Mouse (Mus musculus) liver, embryonic 14.5 days (tissue): ENCODE data around the gene Prkag1. TPM values are rescaled to one million over a fixed set of nuclear protein-coding genes. Genes with fewer than 3 reads are reported as not detected.

Experiments used
- ATAC-seq: fragments of 200-750 bp; cut with Nextera tagmentation; 2 replicates; pipeline ENCODE4 v1.8.0; 2017; ENCODE audit warnings: moderate number of reproducible peaks, mild to moderate bottlenecking, moderate library complexity; ENCODE audit not compliant: insufficient read depth
- DNase-seq, 3 experiments: peaks; one replicate each; pipeline ENCODE4 v3.0.0-alpha.2; 2012 to 2013; ENCODE audit warnings: low read depth in 3 of 3, low spot score in 3 of 3
- H3K27ac ChIP-seq: fragments of 300-500 bp; sonication (generic); 2 replicates; pipeline ENCODE4 v1.5.1; 2014; ENCODE audit warnings: moderate library complexity, mild to moderate bottlenecking, control low read depth, inconsistent platforms
- H3K27me3 ChIP-seq: fragments of 300-500 bp; sonication (generic); 2 replicates; pipeline ENCODE4 v1.6.1; 2014; ENCODE audit warnings: mild to moderate bottlenecking, low read length, moderate library complexity; ENCODE audit not compliant: control insufficient read depth, insufficient read depth
- H3K36me3 ChIP-seq: fragments of 300-500 bp; sonication (generic); replicated peaks from 2 replicates; pipeline ENCODE4 v1.6.1; 2014; ENCODE audit warnings: low read depth; ENCODE audit not compliant: control insufficient read depth, insufficient read depth
- H3K4me1 ChIP-seq, 2 experiments: fragments of 200-500 bp in 1 of 2; fragments of 300-500 bp in 1 of 2; sonication (generic) in 1 of 2; replicated peaks; 2 replicates each; pipeline ENCODE4 v1.6.1; 2012 to 2014; ENCODE audit warnings: antibody characterized with exemption in 1 of 2, inconsistent platforms in 1 of 2, low read length in 1 of 2; ENCODE audit not compliant: control insufficient read depth in 2 of 2, insufficient read depth in 2 of 2
- H3K4me2 ChIP-seq: fragments of 300-500 bp; sonication (generic); 2 replicates; pipeline ENCODE4 v1.6.1; 2014; ENCODE audit warnings: low read depth, mild to moderate bottlenecking, control low read depth, moderate library complexity
- H3K4me3 ChIP-seq, 2 experiments: fragments of 200-500 bp in 1 of 2; fragments of 300-500 bp in 1 of 2; sonication (generic) in 1 of 2; 2 replicates each; pipeline ENCODE4 v1.5.1; 2012 to 2014; ENCODE audit warnings: low read depth in 2 of 2, low read length in 2 of 2, mild to moderate bottlenecking in 2 of 2, control low read depth in 1 of 2, inconsistent platforms in 1 of 2, moderate library complexity in 1 of 2; ENCODE audit not compliant: insufficient read depth in 1 of 2
- H3K9ac ChIP-seq: fragments of 300-500 bp; sonication (generic); replicated peaks from 2 replicates; pipeline ENCODE4 v1.6.1; 2014; ENCODE audit warnings: mild to moderate bottlenecking, control low read depth, moderate library complexity
- H3K9me3 ChIP-seq: fragments of 300-500 bp; sonication (generic); 2 replicates; pipeline ENCODE4 v1.6.1; 2016; ENCODE audit warnings: low read length, mixed read lengths; ENCODE audit not compliant: control insufficient read depth
- CTCF ChIP-seq: IDR thresholded peaks from 2 replicates; pipeline ENCODE4 v1.5.1; 2016; ENCODE audit warnings: antibody characterized with exemption, low read depth, control low read depth
- EP300 ChIP-seq: IDR thresholded peaks from 2 replicates; pipeline ENCODE4 v1.6.1; 2016; ENCODE audit warnings: antibody characterized with exemption, low read depth
- WGBS: fragments of 180-500 bp; shearing (Covaris S2); extraction: QIAGEN DNeasy Blood & Tissue Kit; methylation state at CpG from one replicate; pipeline ENCODE4 v1.1.7; 2014; ENCODE audit not compliant: insufficient replicate concordance; 5-methylcytosine and 5-hydroxymethylcytosine counted together
- polyA plus RNA-seq, 2 experiments: library from polyadenylated mRNA; depleted of rRNA in 1 of 2; stranded (reverse) in 1 of 2; unstranded in 1 of 2; fragments of >200 nt; fragmentation: Nextera tagmentation in 1 of 2; extraction: Ambion mirVana in 1 of 2; gene quantifications; 2 replicates each; pipeline versions ENCODE4 v1.2.1 to v1.2.3; 2012 to 2014

The Prkag1 gene
- polyA plus RNA-seq, 2 experiments, result 77.4 to 78.3 TPM

DNA sequence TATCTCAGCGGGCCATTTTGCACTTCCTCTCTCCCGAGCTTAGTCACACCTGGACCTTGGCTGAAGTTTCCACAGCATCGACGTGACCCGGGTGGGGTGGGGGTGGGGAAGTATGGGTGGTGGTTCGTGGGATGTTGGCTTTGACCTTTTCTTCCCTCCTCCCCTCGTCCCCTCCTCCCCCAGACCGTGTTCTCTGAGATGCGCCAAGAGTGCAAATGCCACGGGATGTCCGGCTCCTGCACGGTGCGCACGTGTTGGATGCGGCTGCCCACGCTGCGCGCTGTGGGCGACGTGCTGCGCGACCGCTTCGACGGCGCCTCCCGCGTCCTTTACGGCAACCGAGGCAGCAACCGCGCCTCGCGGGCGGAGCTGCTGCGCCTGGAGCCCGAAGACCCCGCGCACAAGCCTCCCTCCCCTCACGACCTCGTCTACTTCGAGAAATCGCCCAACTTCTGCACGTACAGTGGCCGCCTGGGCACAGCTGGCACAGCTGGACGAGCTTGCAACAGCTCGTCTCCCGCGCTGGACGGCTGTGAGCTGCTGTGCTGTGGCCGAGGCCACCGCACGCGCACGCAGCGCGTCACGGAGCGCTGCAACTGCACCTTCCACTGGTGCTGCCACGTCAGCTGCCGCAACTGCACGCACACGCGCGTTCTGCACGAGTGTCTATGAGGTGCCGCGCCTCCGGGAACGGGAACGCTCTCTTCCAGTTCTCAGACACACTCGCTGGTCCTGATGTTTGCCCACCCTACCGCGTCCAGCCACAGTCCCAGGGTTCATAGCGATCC is 38.9 kb downstream of the Prkag1 start:
- ATAC-seq (no peak), DNase-seq (no peak)
- WGBS, result 3% methylated on average over 75 of the region's 75 CpGs
- H3K4me3 ChIP-seq, result no peak overlapping the region
- H3K27ac ChIP-seq, result no peak overlapping the region
- H3K36me3 ChIP-seq, result no peaks in the 10 kb centered on the region
- H3K9me3 ChIP-seq, result no peaks in the 10 kb centered on the region
- TF ChIP-seq CTCF, result no peak
- TF ChIP-seq EP300, result no peak
- H3K4me2 ChIP-seq, result no peak overlapping the region
- no peak overlapping the region for H3K9ac ChIP-seq
- H3K4me1 ChIP-seq, result no peaks in the 10 kb centered on the region
- peaks cover 98% of the 10 kb centered on the region for H3K27me3 ChIP-seq

- ATAC-seq (no peak), DNase-seq (no peak)
- Histone ChIP-seq H3K36me3 (no peaks in the 10 kb centered on the region), H3K4me2 (no peak overlapping the region), H3K27ac (no peak overlapping the region), H3K9me3 (no peaks in the 10 kb centered on the region), H3K4me1 (no peaks in the 10 kb centered on the region), H3K27me3 (peaks cover 96% of the 10 kb centered on the region), H3K4me3 (no peak overlapping the region), H3K9ac (no peak overlapping the region)
- 2% methylated on average over 23 of the region's 23 CpGs for WGBS
- TF ChIP-seq CTCF (no peak), EP300 (no peak)
These were observed 39.5 kb downstream of the Prkag1 start for GRCm38 (mm10) chr15:98791771-98792170.

DNA sequence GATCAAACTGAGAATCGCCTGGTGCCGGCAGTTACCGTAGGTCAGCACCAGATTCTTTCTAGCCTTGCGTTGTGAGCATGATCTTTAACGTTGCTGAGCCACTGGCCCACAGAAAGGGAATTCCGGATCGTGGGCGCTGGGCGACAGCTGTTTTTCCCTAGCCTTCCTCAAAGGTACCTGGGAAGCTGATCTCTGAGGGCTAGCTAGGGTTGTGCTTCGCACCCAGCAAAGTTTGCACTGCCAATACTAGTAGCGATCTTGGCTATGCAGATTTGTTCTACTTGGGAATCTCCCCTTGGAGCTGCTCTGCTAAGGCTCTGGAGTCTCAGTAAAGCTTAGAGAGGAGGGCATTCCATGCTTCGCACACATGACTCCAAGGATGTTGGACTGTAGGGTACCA is 40.1 kb downstream of the Prkag1 start:
- no peaks in the 10 kb centered on the region for H3K36me3 ChIP-seq
- no peak overlapping the region for H3K9ac ChIP-seq
- H3K27ac ChIP-seq, result no peak overlapping the region
- DNase-seq, result no peak
- no peak for ATAC-seq
- H3K4me2 ChIP-seq, result no peak overlapping the region
- TF ChIP-seq CTCF (no peak), EP300 (no peak)
- no peaks in the 10 kb centered on the region for H3K4me1 ChIP-seq
- WGBS, result 6% methylated on average over 12 of the region's 12 CpGs
- no peaks in the 10 kb centered on the region for H3K9me3 ChIP-seq
- peaks cover 94% of the 10 kb centered on the region for H3K27me3 ChIP-seq
- H3K4me3 ChIP-seq, result no peak overlapping the region

DNA sequence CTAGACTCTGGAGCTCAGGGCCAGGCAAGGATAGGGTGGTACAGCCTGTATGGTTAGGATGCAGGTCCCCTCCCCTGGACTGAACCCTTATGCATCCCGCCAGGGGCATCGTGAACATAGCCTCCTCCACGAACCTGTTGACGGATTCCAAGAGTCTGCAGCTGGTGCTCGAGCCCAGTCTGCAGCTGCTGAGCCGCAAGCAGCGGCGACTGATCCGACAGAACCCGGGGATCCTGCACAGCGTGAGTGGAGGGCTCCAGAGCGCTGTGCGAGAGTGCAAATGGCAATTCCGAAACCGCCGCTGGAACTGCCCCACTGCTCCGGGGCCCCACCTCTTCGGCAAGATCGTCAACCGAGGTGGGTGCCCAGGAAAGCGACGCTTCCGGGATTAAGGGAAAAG is 40.6 kb downstream of the Prkag1 start:
- Histone ChIP-seq H3K9me3 (no peaks in the 10 kb centered on the region), H3K4me3 (no peak overlapping the region), H3K27me3 (peaks cover 90% of the 10 kb centered on the region), H3K4me2 (no peak overlapping the region), H3K4me1 (no peaks in the 10 kb centered on the region), H3K9ac (no peak overlapping the region), H3K27ac (no peak overlapping the region), H3K36me3 (no peaks in the 10 kb centered on the region)
- no peak for DNase-seq
- ATAC-seq, result no peak
- 1% methylated on average over 23 of the region's 23 CpGs for WGBS
- no peak for TF ChIP-seq CTCF
- TF ChIP-seq EP300, result no peak

DNA sequence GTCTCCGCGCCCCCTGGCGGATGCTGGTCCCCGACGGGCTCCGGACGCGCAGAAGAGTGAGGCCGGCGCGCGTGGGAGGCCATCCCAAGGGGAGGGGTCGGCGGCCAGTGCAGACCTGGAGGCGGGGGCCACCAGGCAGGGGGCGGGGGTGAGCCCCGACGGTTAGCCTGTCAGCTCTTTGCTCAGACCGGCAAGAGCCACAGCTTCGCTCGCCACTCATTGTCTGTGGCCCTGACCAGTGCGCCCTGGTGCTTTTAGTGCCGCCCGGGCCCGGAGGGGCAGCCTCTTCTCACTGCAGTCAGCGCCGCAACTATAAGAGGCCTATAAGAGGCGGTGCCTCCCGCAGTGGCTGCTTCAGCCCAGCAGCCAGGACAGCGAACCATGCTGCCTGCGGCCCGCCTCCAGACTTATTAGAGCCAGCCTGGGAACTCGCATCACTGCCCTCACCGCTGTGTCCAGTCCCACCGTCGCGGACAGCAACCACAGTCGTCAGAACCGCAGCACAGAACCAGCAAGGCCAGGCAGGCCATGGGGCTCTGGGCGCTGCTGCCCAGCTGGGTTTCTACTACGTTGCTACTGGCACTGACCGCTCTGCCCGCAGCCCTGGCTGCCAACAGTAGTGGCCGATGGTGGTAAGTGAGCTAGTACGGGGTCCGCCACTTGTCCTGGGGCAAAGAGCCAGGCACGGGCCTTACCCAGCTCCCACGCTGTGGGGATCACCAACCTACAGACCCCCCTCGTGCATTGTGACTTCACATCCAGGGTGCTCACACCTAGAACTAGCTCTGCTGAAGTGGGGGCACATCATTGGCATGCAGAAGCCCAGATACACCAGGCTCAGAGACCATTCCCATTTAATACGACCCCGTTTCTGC is 41.4 kb downstream of the Prkag1 start, which contains the start of gene Wnt1:
TSS of gene Wnt1 (plus strand) at position 197 of the 875 bp plus-strand sequence.
- no peak within 1 kb of the TSS for H3K4me2 ChIP-seq
- ATAC-seq (no peak), DNase-seq (no peak)
- H3K4me1 ChIP-seq, result no peaks in the 10 kb centered on the region
- H3K9ac ChIP-seq, result no peak within 1 kb of the TSS
- H3K27ac ChIP-seq, result no peak within 1 kb of the TSS
- no peaks in the 10 kb centered on the region for H3K9me3 ChIP-seq
- no peak for TF ChIP-seq EP300
- TF ChIP-seq CTCF, result peak; percentile 74
- H3K27me3 ChIP-seq, result peaks cover 81% of the 10 kb centered on the region
- WGBS, result 6% methylated on average over 51 of the region's 51 CpGs
- no peaks in the 10 kb centered on the region for H3K36me3 ChIP-seq
- no peak within 1 kb of the TSS for H3K4me3 ChIP-seq
